Comparison of ENCODE assay signal across 9 mouse cellular contexts in the genomic region with DNA sequence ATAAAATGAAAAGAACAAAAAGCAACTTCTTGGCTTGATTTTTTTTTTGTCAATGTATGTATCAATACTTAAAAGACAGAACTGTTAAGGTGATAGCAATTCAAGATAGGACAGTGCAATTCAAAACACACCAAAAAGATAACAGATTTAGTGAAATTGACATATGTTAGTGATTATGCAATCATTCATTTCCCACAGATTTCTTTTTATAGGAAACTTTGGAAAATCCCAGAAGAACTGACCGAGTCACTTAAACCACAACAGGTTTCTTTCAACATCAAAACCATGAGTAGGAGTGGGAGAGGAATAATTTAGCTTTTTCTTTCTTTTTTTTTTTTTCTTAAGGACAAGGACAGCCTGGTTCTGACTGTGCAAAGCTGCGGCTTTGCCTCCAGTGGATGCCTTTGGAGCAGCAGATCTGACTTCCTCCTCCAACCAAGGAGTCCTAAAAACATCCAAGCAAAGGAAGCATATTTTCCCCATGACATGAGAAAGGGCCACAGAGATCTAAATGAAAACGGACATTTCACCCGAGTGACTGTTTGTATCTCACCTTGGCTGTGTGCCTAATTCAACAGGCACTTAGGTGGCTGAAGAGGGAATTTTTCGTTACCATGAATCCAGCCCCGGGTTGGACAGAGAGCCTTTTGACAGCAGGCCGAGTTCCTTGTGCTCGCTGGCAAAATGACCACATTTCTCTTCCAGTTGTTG.
A peak's percentile ranks its signal among the peaks of the same experiment; 100 is the strongest.
DNase-seq lines count a peak whose midpoint lies in the region; ATAC-seq and TF ChIP-seq lines count a peak whose summit lies in the region.
"Had no signal": no experiment of that assay in that cellular context is flagged by ENCODE, and none has a peak within 500 bp of the region (broad histone marks: within the 10 kb centered on the region; RNA-seq: fewer than 3 reads in every experiment).

No protein-coding gene starts in this region.

- no peak overlapping the region for H3K9ac ChIP-seq in embryonic facial prominence, embryonic 13.5 days
- H3K9ac ChIP-seq in heart, embryonic 16.5 days (ENCODE audit: low read length) = no peak overlapping the region
- H3K9ac ChIP-seq in hindbrain, embryonic 14.5 days = no peak overlapping the region

- H3K4me2 ChIP-seq in embryonic facial prominence, embryonic 13.5 days = no peak overlapping the region
- H3K4me2 ChIP-seq in heart, embryonic 16.5 days (ENCODE audit: low read depth, low read length) = peak overlapping the region; percentile 44
- H3K4me2 ChIP-seq in myocyte (ENCODE audit: low read depth) = peak overlapping the region; percentile 67
- H3K4me2 ChIP-seq in hindbrain, embryonic 14.5 days (replicated peaks) = no peak overlapping the region

- DNase-seq in left cerebral cortex, postnatal 14 days (ENCODE audit: low spot score in 2 of 2) = peak; percentile 10 to 28
- DNase-seq in left cerebral cortex, adult 11 months (ENCODE audit: low spot score) = no peak
- DNase-seq in hindbrain, embryonic 14.5 days (ENCODE audit: low spot score) = no peak
- DNase-seq: right cerebral cortex, postnatal 4 days had no signal

- no peak overlapping the region for H3ac ChIP-seq in myocyte (ENCODE audit: control insufficient read depth, insufficient read length)

- no peak for ATAC-seq in embryonic facial prominence, embryonic 13.5 days (ENCODE audit: insufficient number of reproducible peaks, insufficient read depth, low FRiP score, low TSS enrichment, low read depth)
- ATAC-seq in heart, embryonic 16.5 days (replicated peaks; ENCODE audit: extremely low read depth, insufficient read depth, low FRiP score) = peak; percentile 85
- ATAC-seq in megakaryocyte, adult 5-6 weeks (ENCODE audit: poor library complexity, severe bottlenecking) = no peak
- no peak for ATAC-seq in hindbrain, embryonic 14.5 days (ENCODE audit: low FRiP score)
- no peak for ATAC-seq in megakaryocyte-erythroid progenitor cell, adult 5-6 weeks (replicated peaks; ENCODE audit: low FRiP score, low TSS enrichment, poor library complexity, severe bottlenecking)

- intact Hi-C loops in left cerebral cortex, postnatal 14 days (cut with DNase I) = no loop called here

- peak overlapping the region; percentile 11; the same call in 1 of the 2 replicates for H3K27ac ChIP-seq in embryonic facial prominence, embryonic 13.5 days
- H3K27ac ChIP-seq in heart, embryonic 16.5 days (ENCODE audit: low read length) = peak overlapping the region; percentile 68
- no peak overlapping the region for H3K27ac ChIP-seq in hindbrain, embryonic 14.5 days

- no peak overlapping the region for H3K4me3 ChIP-seq in embryonic facial prominence, embryonic 13.5 days
- peak overlapping the region; percentile 6; the same call in 1 of the 2 replicates for H3K4me3 ChIP-seq in heart, embryonic 16.5 days (ENCODE audit: low read length)
- no peak overlapping the region for H3K4me3 ChIP-seq in myocyte
- H3K4me3 ChIP-seq in hindbrain, embryonic 14.5 days (replicated peaks; ENCODE audit: low read length) = no peak overlapping the region

- no peaks in the 10 kb centered on the region for H3K36me3 ChIP-seq in embryonic facial prominence, embryonic 13.5 days
- no peaks in the 10 kb centered on the region for H3K36me3 ChIP-seq in heart, embryonic 16.5 days (ENCODE audit: control insufficient read depth, insufficient read depth)
- no peaks in the 10 kb centered on the region for H3K36me3 ChIP-seq in myocyte (ENCODE audit: control insufficient read depth, insufficient read depth)
- H3K36me3 ChIP-seq in hindbrain, embryonic 14.5 days (replicated peaks; ENCODE audit: control insufficient read depth, insufficient read depth) = no peaks in the 10 kb centered on the region

- no peaks in the 10 kb centered on the region for H3K79me2 ChIP-seq in myocyte (ENCODE audit: control insufficient read depth, insufficient read depth)

- TF ChIP-seq POLR2A in myocyte (IDR thresholded peaks at IDR 0.05; ENCODE audit: insufficient read length, low read depth) = no peak

- no peaks in the 10 kb centered on the region for H3K9me3 ChIP-seq in embryonic facial prominence, embryonic 13.5 days
- no peaks in the 10 kb centered on the region for H3K9me3 ChIP-seq in heart, embryonic 16.5 days (replicated peaks; ENCODE audit: control insufficient read depth, low read length)
- no peaks in the 10 kb centered on the region for H3K9me3 ChIP-seq in hindbrain, embryonic 14.5 days (ENCODE audit: control insufficient read depth, low read length)

- H3K27me3 ChIP-seq in embryonic facial prominence, embryonic 13.5 days = no peaks in the 10 kb centered on the region
- no peaks in the 10 kb centered on the region for H3K27me3 ChIP-seq in heart, embryonic 16.5 days (ENCODE audit: control insufficient read depth, insufficient read depth, low read length)
- no peaks in the 10 kb centered on the region for H3K27me3 ChIP-seq in myocyte (ENCODE audit: control insufficient read depth, insufficient read depth, insufficient read length)
- no peaks in the 10 kb centered on the region for H3K27me3 ChIP-seq in hindbrain, embryonic 14.5 days (ENCODE audit: control insufficient read depth, insufficient read depth, low read length)

- H3K4me1 ChIP-seq in embryonic facial prominence, embryonic 13.5 days = peaks cover 6% of the 10 kb centered on the region
- H3K4me1 ChIP-seq in heart, embryonic 16.5 days (ENCODE audit: control insufficient read depth, insufficient read depth, low read length) = peaks cover 6% of the 10 kb centered on the region
- H3K4me1 ChIP-seq in hindbrain, embryonic 14.5 days (replicated peaks; ENCODE audit: control insufficient read depth, insufficient read depth, low read length) = no peaks in the 10 kb centered on the region

- WGBS in embryonic facial prominence, embryonic 13.5 days = 47% methylated on average over 8 of the region's 8 CpGs
- 19% methylated on average over 8 of the region's 8 CpGs for WGBS in heart, embryonic 16.5 days
- 78% methylated on average over 8 of the region's 8 CpGs for WGBS in hindbrain, embryonic 14.5 days

TF ChIP-seq in myocyte, 11 proteins besides CTCF, POLR2A, EP300 and RAD21:
- TF ChIP-seq MYOG (IDR thresholded peaks at IDR 0.05; ENCODE audit: control insufficient read depth in 1 of 3, insufficient read depth in 1 of 3, insufficient read length in 2 of 3, low read depth in 2 of 3) (no peak), REST (IDR thresholded peaks at IDR 0.05; ENCODE audit: insufficient read depth, insufficient read length) (no peak), CEBPB (IDR thresholded peaks at IDR 0.05; ENCODE audit: insufficient read depth, poor library complexity, severe bottlenecking) (peak; percentile 91)
TF ChIP-seq in myocyte: peak in this region for 1.

Comparison
In these comparisons a context has a peak if more than half of its experiments do, and no peak if none do; other contexts are left out.
1. DNase-seq: peak in left cerebral cortex, postnatal 14 days (2 of 2); none in left cerebral cortex, adult 11 months (single experiment) and hindbrain, embryonic 14.5 days (single experiment).
2. H3K4me2 ChIP-seq: peak in heart, embryonic 16.5 days (single experiment) and myocyte (single experiment); none in embryonic facial prominence, embryonic 13.5 days (single experiment) and hindbrain, embryonic 14.5 days (single experiment).